Mouse (Mus musculus) lung, adult 2 months (tissue): ENCODE measurements around the gene Cdh26. TPM values are rescaled to one million over a fixed set of nuclear protein-coding genes. Genes with fewer than 3 reads are reported as not detected.
A peak's percentile ranks its signal among the peaks of the same experiment; 100 is the strongest.

ENCODE experiments used
- DNase-seq: peaks from one replicate; pipeline ENCODE4 v3.0.0; 2022
- H3K4me1 ChIP-seq: fragments of 200-500 bp; 2 replicates; pipeline ENCODE4 v1.6.1; 2011; ENCODE audit warnings: low read length; ENCODE audit not compliant: control insufficient read depth, insufficient read depth
- H3K4me3 ChIP-seq: fragments of 200-500 bp; replicated peaks from 2 replicates; pipeline ENCODE3; 2011; ENCODE audit warnings: low read depth, mild to moderate bottlenecking, control low read depth, low read length; ENCODE audit errors: extremely low read depth
- CTCF ChIP-seq: fragments of 200-500 bp; IDR thresholded peaks from 2 replicates; pipeline ENCODE4 v1.5.1; 2011; ENCODE audit warnings: mild to moderate bottlenecking, low read length, control low read depth; ENCODE audit not compliant: insufficient read depth
- POLR2A ChIP-seq: fragments of 200-500 bp; IDR thresholded peaks from 2 replicates; pipeline ENCODE4 v1.6.1; 2011; ENCODE audit warnings: low read depth, mild to moderate bottlenecking, control low read depth, low read length, borderline replicate concordance; ENCODE audit errors: extremely low read depth
- WGBS: fragments of 180-500 bp; shearing (Covaris S2); methylation state at CpG from one replicate; pipeline ENCODE4 v1.1.7; 2018; 5-methylcytosine and 5-hydroxymethylcytosine counted together
- polyA plus RNA-seq: library from polyadenylated mRNA; depleted of rRNA; stranded (reverse); fragments of >200 nt; gene quantifications from 2 replicates; pipeline ENCODE4 v1.2.3, GENCODE M21; 2012; rRNA removed

Gene Cdh26
- 0.50 and 0.63 TPM in 2 replicates for polyA plus RNA-seq

DNA sequence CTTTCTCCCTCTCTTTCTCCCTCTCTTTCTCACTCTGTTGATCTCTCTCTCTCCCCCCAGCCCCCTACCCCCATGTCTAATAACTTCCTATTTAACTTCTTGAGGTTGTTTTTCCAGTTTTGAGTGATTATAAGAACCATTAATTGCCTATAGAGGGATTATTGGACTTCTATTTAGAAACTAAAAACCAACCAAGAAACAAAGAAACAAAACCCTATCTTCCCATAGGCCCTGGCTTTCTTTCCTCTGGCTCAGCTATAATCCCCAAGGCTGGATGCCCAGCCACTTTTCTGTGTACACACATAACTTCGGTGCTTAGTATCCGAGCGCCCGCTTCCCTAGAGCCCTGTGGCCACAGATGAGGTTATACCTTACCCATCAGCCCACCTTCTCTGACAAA is at the start of gene Cdh26:
Gene Cdh26 (plus strand): TSS at position 301 of the 400 bp plus-strand sequence.
- TF ChIP-seq POLR2A (no peak), CTCF (no peak)
- no peak within 1 kb of the TSS for H3K4me3 ChIP-seq
- peaks cover 3% of the 10 kb centered on the region; the same call in 1 of the 2 replicates for H3K4me1 ChIP-seq
- WGBS = 83% methylated on average over 4 of the region's 4 CpGs
- DNase-seq = no peak

DNA sequence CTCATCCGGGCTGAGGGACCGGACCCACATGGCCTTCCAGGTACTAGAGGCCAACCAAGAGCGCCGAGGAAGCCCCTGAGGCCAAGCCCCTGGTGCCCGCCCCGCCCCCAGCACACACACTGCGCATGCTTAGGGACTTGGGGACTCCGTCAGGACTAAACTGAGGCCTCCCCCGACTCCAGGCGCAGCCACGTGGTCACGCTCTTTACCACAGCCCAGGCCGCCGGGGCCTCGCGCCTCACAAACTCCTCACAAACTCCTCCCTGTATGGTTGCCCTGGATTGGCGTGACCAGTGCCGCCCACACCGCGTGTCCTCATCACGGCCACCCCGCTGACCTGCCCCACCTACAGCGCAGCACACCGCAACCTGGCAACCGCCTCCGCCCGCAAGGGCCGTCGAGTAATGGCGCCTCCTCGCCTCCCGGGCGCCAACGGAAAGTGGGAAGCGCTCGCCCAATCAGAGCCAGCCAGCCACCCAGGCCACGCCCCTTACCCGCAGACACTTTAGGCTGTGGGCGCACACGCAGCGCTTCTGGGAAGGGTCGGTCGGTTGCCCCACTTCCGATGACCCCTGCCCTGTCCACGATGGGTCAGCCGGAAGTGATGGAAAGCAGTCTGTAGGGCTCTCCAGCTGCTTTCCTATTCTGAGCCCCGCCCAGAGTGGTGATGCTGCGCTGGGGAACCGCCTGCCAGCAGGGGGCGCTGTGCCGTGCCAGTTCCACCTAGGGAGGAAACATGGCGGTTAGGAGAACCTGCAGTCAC is 23.1 kb upstream of the Cdh26 start, which contains the start of gene Sycp2:
Gene Sycp2 (minus strand): TSS at position 633 of the 763 bp plus-strand sequence.
- DNase-seq = no peak
- 84% methylated on average over 52 of the region's 52 CpGs for WGBS
- Histone ChIP-seq H3K4me1 (no peaks in the 10 kb centered on the region), H3K4me3 (no peak within 1 kb of the TSS)
- TF ChIP-seq POLR2A = no peak
- TF ChIP-seq CTCF = no peak

DNA sequence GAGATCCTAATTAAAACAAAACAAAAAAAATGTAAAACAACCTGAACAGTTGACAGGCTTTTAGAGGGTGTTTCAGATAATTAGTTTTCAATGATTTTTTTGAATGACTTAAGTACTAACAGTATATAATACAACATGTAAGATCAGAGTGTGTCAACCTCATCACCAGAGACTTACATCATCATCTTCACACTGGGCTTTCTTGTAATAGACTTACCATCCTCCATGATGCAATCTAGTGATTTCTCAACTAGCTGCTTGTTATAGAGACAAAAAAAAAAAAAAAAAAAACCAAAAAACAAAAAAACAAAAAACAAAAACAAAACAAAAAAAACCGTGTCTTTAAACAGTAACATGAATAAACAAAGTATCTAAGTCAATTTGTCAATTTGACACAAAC is 21.3 kb upstream of the Cdh26 start:
- Histone ChIP-seq H3K4me1 (peaks cover 7% of the 10 kb centered on the region), H3K4me3 (no peak overlapping the region)
- WGBS = 29% methylated on average over 1 of the region's 1 CpGs
- DNase-seq = no peak
- TF ChIP-seq CTCF = no peak
- no peak for TF ChIP-seq POLR2A

DNA sequence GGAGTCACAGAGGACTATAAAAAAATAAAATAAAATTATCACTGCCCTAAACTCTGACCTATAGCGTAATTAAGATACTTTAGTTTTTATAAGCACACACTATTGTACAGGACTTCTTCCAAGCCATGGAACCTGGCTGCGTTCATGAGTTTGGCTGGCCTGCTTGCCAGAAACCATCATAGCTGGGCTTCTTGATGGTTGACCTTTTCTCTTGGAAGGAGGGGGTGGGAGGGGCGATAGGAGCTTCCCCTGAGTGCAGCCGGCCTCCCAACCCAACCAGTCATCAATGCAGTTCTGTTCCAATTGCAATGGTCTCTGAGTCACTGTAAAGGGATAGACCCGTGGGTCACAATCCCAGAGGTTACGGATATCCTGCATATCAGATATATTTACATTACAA is 20.0 kb upstream of the Cdh26 start:
- WGBS = 71% methylated on average over 6 of the region's 6 CpGs
- DNase-seq = no peak
- Histone ChIP-seq H3K4me1 (peaks cover 7% of the 10 kb centered on the region), H3K4me3 (no peak overlapping the region)
- no peak for TF ChIP-seq CTCF
- no peak for TF ChIP-seq POLR2A

DNA sequence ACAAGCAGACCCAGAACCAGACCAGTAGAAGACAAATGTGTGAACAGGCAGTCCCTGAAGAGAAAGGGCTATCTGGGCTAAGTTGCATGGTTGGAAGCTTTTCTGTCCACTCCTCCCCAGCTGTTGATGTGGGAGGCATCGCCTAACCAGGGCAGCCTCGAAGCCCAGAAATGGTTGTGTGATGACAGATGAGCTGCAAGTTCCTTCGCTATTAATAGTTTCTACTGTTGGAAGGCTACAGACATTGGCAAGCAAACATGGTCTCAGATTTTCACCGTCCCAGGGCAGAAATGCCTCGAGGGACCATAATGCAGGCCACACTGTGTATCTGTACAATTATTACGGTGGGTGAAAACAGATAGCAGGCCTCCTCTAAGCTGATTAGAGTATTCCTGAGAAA is 17.7 kb upstream of the Cdh26 start:
- Histone ChIP-seq H3K4me1 (peaks cover 7% of the 10 kb centered on the region), H3K4me3 (no peak overlapping the region)
- DNase-seq = no peak
- 48% methylated on average over 6 of the region's 6 CpGs for WGBS
- no peak for TF ChIP-seq CTCF
- TF ChIP-seq POLR2A = no peak

DNA sequence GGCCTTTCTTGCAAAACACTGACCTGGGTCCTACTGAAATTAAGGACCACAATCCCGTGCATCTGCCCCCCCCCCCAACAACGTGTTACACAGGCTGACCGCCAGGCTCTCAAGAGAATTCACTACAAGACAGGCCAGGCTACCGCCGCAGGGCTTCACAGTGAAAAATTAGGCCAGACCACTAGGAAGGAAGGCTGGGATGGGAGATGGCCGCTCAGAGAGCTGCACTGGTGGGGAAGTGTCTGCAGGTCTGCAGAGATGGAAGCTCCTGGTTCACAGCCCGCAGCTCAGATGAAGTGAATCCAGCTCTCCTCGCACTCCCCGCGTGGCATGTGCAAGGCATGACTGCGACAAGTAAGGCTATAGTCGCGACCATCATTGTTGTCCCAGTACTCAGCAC is 17.2 kb upstream of the Cdh26 start:
- 67% methylated on average over 13 of the region's 13 CpGs for WGBS
- DNase-seq = no peak
- TF ChIP-seq POLR2A = no peak
- no peak for TF ChIP-seq CTCF
- H3K4me3 ChIP-seq = no peak overlapping the region
- peaks cover 7% of the 10 kb centered on the region for H3K4me1 ChIP-seq

GRCm38 (mm10) chr2:178413481-178414260 is 16.7 kb upstream of the Cdh26 start:
- WGBS = 20% methylated on average over 75 of the region's 75 CpGs
- H3K4me3 ChIP-seq = peak overlapping the region; percentile 85
- peak; percentile 19 for DNase-seq
- peaks cover 7% of the 10 kb centered on the region for H3K4me1 ChIP-seq
- TF ChIP-seq POLR2A (no peak), CTCF (no peak)

GRCm38 (mm10) chr2:178414261-178415149 is 15.8 kb upstream of the Cdh26 start, which contains the start of the genes Ppp1r3d and Fam217b:
Gene Ppp1r3d (minus strand): TSS chr2:178414472.
Gene Fam217b (plus strand): TSS chr2:178414524.
- H3K4me3 ChIP-seq = peak within 1 kb of the TSS; percentile 85
- TF ChIP-seq CTCF (no peak), POLR2A (peak; percentile 46; the same call in 1 of the 2 replicates)
- peak; percentile 37 for DNase-seq
- WGBS = under 1% methylated on average over 74 of the region's 74 CpGs
- H3K4me1 ChIP-seq = peaks cover 7% of the 10 kb centered on the region

DNA sequence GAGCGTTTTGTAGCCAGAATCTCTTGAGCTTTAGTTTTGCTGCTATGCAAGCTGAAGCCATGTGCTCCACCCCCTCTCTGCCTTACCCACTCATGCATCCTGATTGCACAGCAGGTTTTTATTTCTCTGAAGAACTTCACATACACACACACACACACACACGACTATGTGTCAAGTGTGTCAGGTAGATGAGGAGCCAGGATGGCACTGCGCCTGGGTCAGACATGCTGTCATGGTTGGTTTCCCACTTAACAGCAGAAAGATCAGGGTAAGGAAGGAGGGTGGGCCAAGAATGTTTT is 15.2 kb upstream of the Cdh26 start:
- Histone ChIP-seq H3K4me1 (peaks cover 7% of the 10 kb centered on the region), H3K4me3 (no peak overlapping the region)
- no peak for TF ChIP-seq CTCF
- WGBS = 26% methylated on average over 3 of the region's 3 CpGs
- no peak for DNase-seq

- peaks cover 7% of the 10 kb centered on the region for H3K4me1 ChIP-seq
- no peak for TF ChIP-seq POLR2A
- TF ChIP-seq CTCF = no peak
- WGBS = 61% methylated on average over 13 of the region's 13 CpGs
- peak overlapping the region; percentile 12 for H3K4me3 ChIP-seq
- no peak for DNase-seq
Observed at GRCm38 (mm10) chr2:178416427-178416826, 13.9 kb upstream of the Cdh26 start.
